Mouse (Mus musculus): Measurements from ENCODE around the gene Dok5. TPM values are rescaled to one million over a fixed set of nuclear protein-coding genes. Genes with fewer than 3 reads are reported as not detected.
A peak's percentile ranks its signal among the peaks of the same experiment; 100 is the strongest.

Dok5 gene
- polyA plus RNA-seq, 1 experiment from 2014 or later, result 6.1 TPM

DNA sequence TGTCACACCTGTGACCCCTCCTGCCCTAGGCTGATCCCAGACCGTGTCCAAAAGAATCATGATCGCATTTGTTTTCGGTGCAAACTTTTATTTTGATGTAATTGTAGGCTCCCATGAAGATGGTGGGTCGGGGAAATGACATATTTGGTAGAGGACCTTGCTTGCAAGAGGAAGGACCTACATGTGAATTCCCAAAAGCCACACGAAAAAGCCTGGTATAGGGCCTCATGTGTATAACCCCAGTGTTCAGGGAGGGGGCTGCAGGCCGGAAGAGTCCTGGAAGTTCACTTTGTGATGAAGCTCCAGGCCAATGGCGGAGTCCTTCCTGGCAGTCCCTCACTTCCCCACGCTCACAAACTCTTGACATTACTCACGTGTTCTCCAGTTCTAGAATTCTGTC, 7.3 kb downstream of the Dok5 start:
- Histone ChIP-seq H3K4me2 (no peak overlapping the region), H3K9me3 (no peaks in the 10 kb centered on the region), H3K4me3 (no peak overlapping the region), H3K27me3 (replicated peaks) (no peaks in the 10 kb centered on the region), H3K27ac (replicated peaks) (no peak overlapping the region), H3K36me3 (no peaks in the 10 kb centered on the region), H3K4me1 (peaks cover 42% of the 10 kb centered on the region), H3K9ac (no peak overlapping the region)
- 80% methylated on average over 9 of the region's 9 CpGs for WGBS
- no peak for ATAC-seq (ENCODE audit: extremely low read depth, insufficient number of reproducible peaks, low FRiP score, low TSS enrichment)

DNA sequence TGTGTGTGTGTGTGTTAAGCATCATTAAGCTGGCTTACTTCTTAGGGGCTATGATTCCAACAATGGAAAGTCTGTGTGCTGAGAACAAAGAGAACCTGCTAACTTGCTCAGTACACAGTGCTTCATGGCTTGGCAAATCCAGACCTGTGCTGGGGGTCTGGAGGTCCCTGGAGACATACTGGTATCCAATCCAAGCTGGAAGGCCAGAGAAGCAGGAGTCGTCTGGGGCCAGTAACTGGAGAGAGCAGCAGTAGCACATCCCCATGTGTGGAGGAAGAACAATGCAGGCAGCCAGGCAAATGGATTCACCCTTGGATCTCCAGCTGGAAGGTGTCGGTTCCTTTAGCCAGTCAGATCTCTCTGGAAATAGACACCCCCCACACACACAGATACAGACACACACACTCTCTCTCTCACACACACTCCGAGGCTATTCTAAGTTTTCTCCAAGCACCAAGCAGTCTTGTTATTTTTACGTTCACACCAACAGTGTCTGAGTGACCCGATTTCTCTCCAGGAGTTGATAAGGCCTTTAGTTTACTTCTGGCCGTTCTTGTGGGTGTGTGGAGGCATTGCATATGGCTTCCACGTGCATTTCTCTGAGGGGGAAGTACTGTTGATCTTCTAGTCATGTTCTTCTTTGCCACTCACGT, 8.2 kb downstream of the Dok5 start:
- Histone ChIP-seq H3K4me3 (no peak overlapping the region), H3K4me1 (peaks cover 36% of the 10 kb centered on the region), H3K27ac (replicated peaks) (no peak overlapping the region), H3K9me3 (no peaks in the 10 kb centered on the region), H3K27me3 (replicated peaks) (no peaks in the 10 kb centered on the region), H3K4me2 (no peak overlapping the region), H3K36me3 (no peaks in the 10 kb centered on the region), H3K9ac (no peak overlapping the region)
- no peak for ATAC-seq (ENCODE audit: extremely low read depth, insufficient number of reproducible peaks, low FRiP score, low TSS enrichment)
- 28% methylated on average over 8 of the region's 8 CpGs for WGBS

DNA sequence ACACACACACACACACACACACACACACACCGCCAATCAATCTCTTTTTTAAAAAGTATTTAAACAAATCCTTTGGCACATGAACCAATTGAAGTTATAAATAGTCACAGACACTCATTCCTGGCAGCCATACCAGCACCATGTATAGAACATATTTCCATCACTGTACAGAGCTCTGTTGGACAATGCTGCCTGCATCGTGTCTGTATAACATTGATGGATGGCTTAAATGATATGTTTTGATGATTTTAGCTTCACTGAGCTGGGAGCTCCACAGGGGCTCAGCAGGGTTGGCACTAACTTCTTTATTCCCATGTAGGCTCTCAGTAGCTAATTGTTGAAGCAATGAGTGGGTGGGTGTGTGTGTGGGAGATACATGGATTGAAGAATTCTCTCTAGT, 11.9 kb downstream of the Dok5 start:
- H3K4me2 ChIP-seq, result no peak overlapping the region
- no peak for ATAC-seq (ENCODE audit: extremely low read depth, insufficient number of reproducible peaks, low FRiP score, low TSS enrichment)
- no peak overlapping the region for H3K4me3 ChIP-seq
- no peak overlapping the region for H3K9ac ChIP-seq
- peaks cover 5% of the 10 kb centered on the region for H3K9me3 ChIP-seq
- no peak overlapping the region for H3K27ac ChIP-seq (replicated peaks)
- peaks cover 27% of the 10 kb centered on the region for H3K4me1 ChIP-seq
- no peaks in the 10 kb centered on the region for H3K27me3 ChIP-seq (replicated peaks)
- 64% methylated on average over 2 of the region's 2 CpGs for WGBS
- H3K36me3 ChIP-seq, result no peaks in the 10 kb centered on the region

DNA sequence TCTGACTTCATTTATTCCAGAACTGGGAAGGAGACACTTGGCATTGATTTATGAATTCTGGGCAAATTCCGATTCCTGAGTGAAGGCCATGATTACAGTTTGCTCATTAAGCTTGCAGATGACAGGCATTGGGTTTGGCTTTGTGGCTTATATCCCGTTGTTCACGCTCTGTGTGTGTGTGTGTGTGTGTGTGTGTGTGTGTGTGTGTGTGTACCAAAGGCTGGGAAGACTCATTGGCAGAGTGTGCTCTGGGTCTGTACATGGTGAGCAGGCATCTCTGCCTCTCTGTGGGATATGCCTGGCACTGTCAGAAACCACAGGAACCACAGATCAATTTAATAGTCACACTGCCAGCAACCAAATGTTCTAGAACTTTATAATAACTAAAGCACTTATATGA, 17.3 kb downstream of the Dok5 start:
- Histone ChIP-seq H3K9me3 (peaks cover 5% of the 10 kb centered on the region), H3K4me2 (no peak overlapping the region), H3K4me3 (no peak overlapping the region), H3K27ac (replicated peaks) (no peak overlapping the region), H3K9ac (no peak overlapping the region), H3K27me3 (replicated peaks) (no peaks in the 10 kb centered on the region), H3K4me1 (peaks cover 23% of the 10 kb centered on the region), H3K36me3 (no peaks in the 10 kb centered on the region)
- no peak for ATAC-seq (ENCODE audit: extremely low read depth, insufficient number of reproducible peaks, low FRiP score, low TSS enrichment)
- WGBS, result 87% methylated on average over 3 of the region's 3 CpGs

DNA sequence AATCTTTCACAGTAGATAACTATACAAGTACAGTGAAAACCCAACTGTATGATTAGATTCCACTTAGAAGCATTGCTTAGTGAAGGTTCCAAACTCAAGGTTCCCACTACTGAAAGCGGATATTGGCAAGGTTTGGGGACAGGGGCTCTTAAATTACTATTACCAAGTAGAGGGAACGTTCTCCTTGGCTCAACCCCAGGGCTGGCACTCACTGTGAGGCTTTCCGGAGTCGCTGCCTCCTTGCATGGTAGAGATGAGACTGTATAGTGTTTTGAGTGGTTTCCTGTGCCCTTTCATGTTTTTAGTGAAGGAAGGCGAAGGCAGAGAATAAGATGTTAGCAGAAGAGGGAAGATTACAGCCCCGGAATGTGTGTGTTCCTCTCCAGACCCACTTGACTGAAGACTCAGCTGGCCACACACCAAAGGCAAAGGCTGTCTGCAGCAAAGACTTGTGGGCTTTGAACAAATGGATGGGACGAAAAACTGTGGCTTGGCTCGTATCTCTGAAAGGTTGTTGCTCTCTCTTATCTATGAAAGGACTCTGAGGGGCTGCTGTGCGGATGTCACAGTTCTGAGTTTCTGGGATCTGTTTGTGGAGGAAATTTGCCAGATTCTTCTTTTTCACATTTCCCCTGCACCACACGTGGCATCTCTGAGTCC, 20.7 kb downstream of the Dok5 start:
- H3K4me1 ChIP-seq, result peaks cover 37% of the 10 kb centered on the region
- H3K9me3 ChIP-seq, result no peaks in the 10 kb centered on the region
- no peaks in the 10 kb centered on the region for H3K27me3 ChIP-seq (replicated peaks)
- H3K36me3 ChIP-seq, result no peaks in the 10 kb centered on the region
- peak overlapping the region; percentile 33 for H3K4me2 ChIP-seq
- 32% methylated on average over 10 of the region's 10 CpGs for WGBS
- no peak overlapping the region for H3K27ac ChIP-seq (replicated peaks)
- no peak for ATAC-seq (ENCODE audit: extremely low read depth, insufficient number of reproducible peaks, low FRiP score, low TSS enrichment)
- H3K9ac ChIP-seq, result no peak overlapping the region
- H3K4me3 ChIP-seq, result no peak overlapping the region

DNA sequence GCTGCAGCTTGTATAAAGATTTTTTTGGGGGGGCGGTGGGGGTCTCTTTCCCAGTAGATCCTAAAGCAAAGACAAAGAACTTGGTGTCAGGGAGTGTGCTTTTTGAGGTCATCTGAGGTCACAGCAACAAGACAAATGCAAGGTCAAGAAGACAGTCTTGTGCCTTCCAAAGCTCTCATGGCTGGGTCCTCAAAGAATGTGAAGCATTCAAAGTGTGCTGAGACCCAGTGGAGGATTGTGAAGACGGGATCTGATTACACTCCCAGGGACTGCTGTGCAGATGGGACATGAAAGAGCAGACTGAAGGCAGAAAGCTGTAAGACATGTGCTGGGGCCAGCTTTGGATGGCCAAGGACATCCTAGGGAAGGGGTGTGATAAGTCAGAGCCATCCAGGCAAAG, 24.2 kb downstream of the Dok5 start:
- H3K4me1 ChIP-seq, result peaks cover 47% of the 10 kb centered on the region
- H3K27ac ChIP-seq (replicated peaks), result no peak overlapping the region
- H3K4me3 ChIP-seq, result no peak overlapping the region
- H3K36me3 ChIP-seq, result no peaks in the 10 kb centered on the region
- H3K9ac ChIP-seq, result no peak overlapping the region
- no peak for ATAC-seq (ENCODE audit: extremely low read depth, insufficient number of reproducible peaks, low FRiP score, low TSS enrichment)
- 42% methylated on average over 2 of the region's 2 CpGs for WGBS
- no peaks in the 10 kb centered on the region for H3K9me3 ChIP-seq
- H3K4me2 ChIP-seq, result no peak overlapping the region
- H3K27me3 ChIP-seq (replicated peaks), result no peaks in the 10 kb centered on the region

DNA sequence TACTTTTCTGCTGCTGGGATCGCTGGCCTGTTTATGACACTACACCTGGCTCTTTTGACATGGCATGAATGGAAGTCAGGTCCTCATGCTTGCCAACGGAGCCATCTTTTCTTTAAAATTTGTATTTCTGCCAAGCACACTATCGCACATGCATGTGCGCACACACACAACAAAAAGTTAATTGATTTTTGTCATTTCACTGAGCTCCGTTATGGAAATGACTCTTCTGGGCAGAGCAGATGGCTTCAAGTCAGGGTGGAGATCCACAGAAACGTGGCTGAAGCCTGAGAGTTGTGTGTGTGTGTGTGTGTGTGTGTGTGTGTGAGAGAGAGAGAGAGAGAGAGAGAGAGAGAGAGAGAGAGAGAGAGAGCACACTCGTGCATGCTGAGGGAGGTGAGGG, 25.1 kb downstream of the Dok5 start:
- H3K27ac ChIP-seq (replicated peaks), result no peak overlapping the region
- ATAC-seq (ENCODE audit: extremely low read depth, insufficient number of reproducible peaks, low FRiP score, low TSS enrichment), result no peak
- no peaks in the 10 kb centered on the region for H3K36me3 ChIP-seq
- no peak overlapping the region for H3K4me3 ChIP-seq
- peaks cover 45% of the 10 kb centered on the region for H3K4me1 ChIP-seq
- no peak overlapping the region for H3K9ac ChIP-seq
- H3K4me2 ChIP-seq, result no peak overlapping the region
- H3K27me3 ChIP-seq (replicated peaks), result no peaks in the 10 kb centered on the region
- WGBS, result 77% methylated on average over 7 of the region's 7 CpGs
- no peaks in the 10 kb centered on the region for H3K9me3 ChIP-seq

DNA sequence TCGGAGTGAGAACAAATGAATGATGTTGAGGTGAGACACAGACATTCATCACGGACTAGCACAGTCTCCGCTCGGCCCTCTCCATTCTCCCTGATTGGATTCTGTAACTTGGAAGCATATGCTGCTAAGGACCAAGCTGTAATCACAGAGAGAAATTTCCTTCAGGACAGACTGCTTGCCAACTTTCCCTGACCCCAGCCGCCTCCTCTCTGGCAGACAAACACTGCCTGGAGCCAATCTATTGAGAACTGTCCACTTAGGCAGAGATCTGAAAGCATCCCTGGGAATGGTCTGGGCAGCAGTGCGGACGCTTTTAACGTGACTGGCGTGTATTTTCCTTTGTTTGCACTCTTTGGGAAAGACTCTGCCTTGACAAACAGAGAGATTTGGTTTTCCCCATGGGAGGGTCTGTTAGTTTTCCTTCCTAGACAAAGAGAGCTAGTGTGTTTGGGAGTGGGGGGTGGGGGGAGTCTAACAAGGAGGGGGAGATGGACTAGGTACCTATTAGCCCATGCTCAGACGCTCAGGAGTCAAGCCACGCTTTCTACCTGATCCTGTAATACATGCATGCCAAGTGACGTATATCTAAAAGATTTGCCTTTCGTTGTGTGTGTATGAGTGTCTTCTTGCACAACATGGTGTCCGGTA, 25.7 kb downstream of the Dok5 start:
- Histone ChIP-seq H3K36me3 (no peaks in the 10 kb centered on the region), H3K27me3 (replicated peaks) (no peaks in the 10 kb centered on the region), H3K27ac (replicated peaks) (peak overlapping the region; percentile 43), H3K4me2 (no peak overlapping the region), H3K9me3 (no peaks in the 10 kb centered on the region), H3K9ac (no peak overlapping the region), H3K4me1 (peaks cover 39% of the 10 kb centered on the region), H3K4me3 (no peak overlapping the region)
- WGBS, result 50% methylated on average over 14 of the region's 14 CpGs
- no peak for ATAC-seq (ENCODE audit: extremely low read depth, insufficient number of reproducible peaks, low FRiP score, low TSS enrichment)

DNA sequence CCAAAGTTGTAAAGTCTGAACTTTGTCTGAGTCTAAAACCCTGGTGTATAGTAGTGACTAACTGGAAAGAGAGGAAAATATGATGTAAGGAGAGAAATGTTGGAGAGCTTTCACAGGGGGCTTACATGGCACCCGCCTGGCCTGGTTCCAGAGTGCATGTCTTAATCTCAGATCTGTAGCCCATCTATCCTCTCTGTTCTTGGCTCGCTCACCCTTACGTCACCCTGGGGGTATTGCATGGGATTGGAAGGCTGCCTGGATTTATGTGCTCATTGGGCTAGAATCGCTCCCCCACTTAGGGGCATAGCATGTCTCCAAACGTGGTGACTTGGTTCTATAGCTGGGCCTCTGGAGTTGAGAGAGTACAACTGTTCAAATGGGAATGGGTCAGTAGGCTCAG, 26.6 kb downstream of the Dok5 start:
- Histone ChIP-seq H3K27me3 (replicated peaks) (no peaks in the 10 kb centered on the region), H3K4me3 (no peak overlapping the region), H3K9ac (no peak overlapping the region), H3K36me3 (no peaks in the 10 kb centered on the region), H3K27ac (replicated peaks) (peak overlapping the region; percentile 43; the same call in 1 of the 2 replicates), H3K9me3 (no peaks in the 10 kb centered on the region), H3K4me1 (peaks cover 30% of the 10 kb centered on the region), H3K4me2 (no peak overlapping the region)
- ATAC-seq (ENCODE audit: extremely low read depth, insufficient number of reproducible peaks, low FRiP score, low TSS enrichment), result no peak
- 65% methylated on average over 5 of the region's 5 CpGs for WGBS

DNA sequence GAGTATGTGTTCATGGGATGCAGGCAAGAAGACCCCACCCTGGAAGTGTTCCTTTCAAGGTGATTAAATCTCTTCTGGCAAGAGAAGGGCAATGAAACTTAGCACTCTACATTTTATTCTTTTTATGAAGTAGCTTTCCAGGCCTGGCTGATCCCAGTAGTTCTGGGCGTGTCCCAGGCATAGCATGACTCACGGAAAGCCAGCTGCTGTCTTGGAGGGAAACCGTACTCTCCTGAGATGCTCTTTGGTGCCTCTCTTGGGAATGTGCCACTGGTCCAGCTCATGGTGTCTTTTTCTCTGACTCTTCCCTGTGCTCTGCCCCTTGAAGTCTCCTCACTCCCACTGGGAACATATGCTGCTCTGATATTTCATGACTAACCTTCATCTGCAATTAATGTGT, 33.1 kb downstream of the Dok5 start:
- ATAC-seq (ENCODE audit: extremely low read depth, insufficient number of reproducible peaks, low FRiP score, low TSS enrichment), result no peak; the same call in 1 of the 2 replicates
- Histone ChIP-seq H3K9me3 (no peaks in the 10 kb centered on the region), H3K4me3 (no peak overlapping the region), H3K4me1 (peaks cover 18% of the 10 kb centered on the region), H3K27ac (replicated peaks) (no peak overlapping the region), H3K27me3 (replicated peaks) (no peaks in the 10 kb centered on the region), H3K4me2 (no peak overlapping the region), H3K36me3 (no peaks in the 10 kb centered on the region), H3K9ac (no peak overlapping the region)
- WGBS, result 70% methylated on average over 3 of the region's 3 CpGs

DNA sequence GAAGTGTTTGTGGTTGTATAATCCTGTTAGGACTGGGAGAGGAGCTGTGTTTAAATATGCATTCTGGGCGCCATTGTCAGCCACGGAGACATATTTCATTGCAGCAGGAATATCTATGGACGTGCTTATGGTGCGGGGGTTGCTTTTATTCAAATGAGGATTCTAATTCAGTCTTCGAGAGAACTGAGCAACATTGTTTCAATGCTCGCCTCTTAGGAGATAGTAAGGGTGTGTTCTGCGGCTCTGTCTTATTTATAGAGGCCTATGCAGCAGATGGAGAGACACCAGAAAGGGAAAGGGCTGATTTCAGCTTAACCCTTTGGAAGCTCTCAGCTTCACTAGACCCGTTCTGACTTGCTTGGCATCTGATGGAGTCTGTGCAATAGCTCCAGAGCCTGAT, 35.6 kb downstream of the Dok5 start:
- Histone ChIP-seq H3K4me3 (no peak overlapping the region), H3K4me1 (peaks cover 17% of the 10 kb centered on the region), H3K4me2 (peak overlapping the region; percentile 29), H3K27ac (replicated peaks) (peak overlapping the region; percentile 12; the same call in 1 of the 2 replicates), H3K9me3 (no peaks in the 10 kb centered on the region), H3K27me3 (replicated peaks) (peaks cover 3% of the 10 kb centered on the region), H3K36me3 (no peaks in the 10 kb centered on the region), H3K9ac (no peak overlapping the region; the same call in 1 of the 2 replicates)
- no peak for ATAC-seq (ENCODE audit: extremely low read depth, insufficient number of reproducible peaks, low FRiP score, low TSS enrichment)
- WGBS, result 32% methylated on average over 8 of the region's 8 CpGs

Measured in heart, embryonic 13.5 days (tissue).